Mouse (Mus musculus) CD4-positive helper T cell, adult 2 months (primary cell): ENCODE data around the gene Cep57l1.

ENCODE experiments used
- DNase-seq: peaks from one replicate; pipeline ENCODE4 v3.0.0-alpha.2; 2012; ENCODE audit warnings: low read depth, missing footprints, low spot score

Cep57l1 gene

DNA sequence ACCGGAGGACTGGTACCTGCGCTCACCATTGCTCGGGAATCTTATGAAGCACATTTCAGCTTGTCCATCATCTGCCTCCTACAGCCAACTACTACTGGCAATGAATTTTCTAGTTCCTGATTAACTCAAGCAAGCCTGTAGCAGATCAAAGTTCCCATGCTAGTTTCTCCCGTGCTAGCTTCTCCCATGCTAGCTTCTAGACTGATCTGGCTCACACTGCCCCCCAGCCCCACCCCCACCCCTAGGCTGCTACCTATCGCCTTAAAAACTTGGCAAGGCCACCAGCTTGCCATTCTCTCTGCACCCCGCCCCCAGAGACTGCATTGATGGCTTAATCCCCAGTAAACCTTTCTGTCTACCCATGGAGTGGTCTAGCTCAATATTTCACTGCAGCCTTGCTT lies 133.0 kb downstream of the Cep57l1 start:
- no peak for DNase-seq

DNA sequence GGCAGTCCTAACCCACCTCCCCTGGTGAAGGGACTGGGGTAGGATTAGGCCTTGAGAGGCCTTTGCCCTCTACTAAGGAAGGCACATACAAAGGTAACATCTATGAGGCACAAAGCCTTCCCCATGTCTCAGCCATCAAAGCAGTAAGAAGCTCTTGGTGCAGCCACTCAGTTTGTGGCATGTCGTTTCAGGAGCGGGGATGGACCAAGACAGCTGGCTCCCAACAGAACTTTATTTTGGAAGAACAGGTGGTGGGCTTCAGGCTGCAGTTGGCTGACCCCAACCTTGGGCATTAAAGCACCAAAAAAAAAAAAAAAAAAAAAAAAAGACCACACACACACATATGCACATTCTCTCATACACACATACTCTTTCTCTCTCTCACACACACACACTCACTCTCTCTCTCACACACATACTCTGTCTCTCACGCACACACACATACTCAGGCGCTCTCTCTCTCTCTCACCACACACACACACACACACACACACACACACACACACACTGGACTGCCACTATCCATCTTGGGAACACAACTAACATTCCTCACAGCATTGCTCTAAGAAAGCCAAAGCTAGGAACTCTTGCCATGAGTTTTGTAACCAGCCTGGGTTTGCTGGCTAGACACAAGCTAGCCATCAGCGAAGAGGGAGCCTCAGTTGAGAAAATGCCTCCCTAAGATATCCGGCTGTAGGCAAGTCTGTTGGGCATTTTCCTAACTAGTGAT lies 133.7 kb downstream of the Cep57l1 start:
- DNase-seq, result no peak

DNA sequence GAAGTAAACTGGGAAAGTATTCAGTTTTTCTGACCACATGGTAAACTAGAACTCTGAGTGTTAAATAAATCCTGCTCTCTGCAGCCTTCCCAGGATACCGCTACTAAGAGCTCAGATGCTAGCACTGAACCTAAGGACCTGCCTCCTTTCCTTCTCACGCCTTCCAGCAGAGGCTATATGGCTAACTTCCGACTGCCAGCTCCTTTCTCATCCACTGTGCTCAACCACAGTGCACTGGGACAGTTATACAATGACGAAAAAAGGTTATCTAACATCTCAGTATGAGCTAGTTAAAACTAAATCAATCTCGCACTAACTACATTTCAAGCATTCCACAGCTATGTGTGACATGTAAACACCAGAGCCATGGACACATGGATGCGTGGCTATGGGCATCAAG lies 134.4 kb downstream of the Cep57l1 start:
- DNase-seq, result no peak

DNA sequence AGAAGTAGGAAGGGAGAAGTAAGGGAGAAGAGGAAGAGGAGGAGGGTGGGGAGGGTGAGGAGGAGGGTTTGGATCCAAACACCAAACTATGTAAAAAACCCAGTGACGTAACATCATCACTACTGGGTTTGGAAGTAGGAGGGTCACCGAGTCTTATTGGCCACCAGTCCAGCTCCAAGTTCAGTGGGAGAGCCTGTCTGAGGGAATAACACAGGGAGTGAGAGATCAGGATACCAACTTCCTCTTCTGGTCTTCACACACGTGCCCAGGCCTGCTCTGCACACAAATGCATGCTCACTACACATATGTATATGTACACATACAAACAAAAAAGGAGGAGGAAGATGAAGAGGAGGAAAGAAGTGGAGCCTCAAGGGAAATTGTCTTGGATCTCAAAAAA lies 135.3 kb downstream of the Cep57l1 start:
- no peak for DNase-seq

DNA sequence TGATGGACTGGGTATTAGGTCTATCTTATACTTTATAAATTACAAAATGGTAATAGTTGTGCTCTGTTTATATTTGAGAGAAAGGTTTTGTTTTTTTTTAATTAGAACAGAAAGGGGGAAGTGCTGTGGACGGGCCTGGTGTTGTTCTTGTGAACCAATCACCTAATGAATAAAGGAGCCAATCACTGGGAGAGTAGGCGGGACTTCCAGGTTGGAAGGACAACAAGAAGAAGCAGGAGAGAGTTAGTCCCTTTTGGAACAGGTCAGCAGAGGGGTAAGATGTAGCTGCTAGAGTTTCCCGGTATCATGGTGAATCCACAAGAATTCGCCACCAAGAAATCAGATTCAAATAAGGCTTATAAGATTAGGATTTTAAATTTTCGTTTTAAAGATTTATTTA lies 139.5 kb downstream of the Cep57l1 start:
- no peak for DNase-seq
